ENCODE assay signal across 17 mouse cellular contexts in genomic region chr15:22152678-22153077, GRCm38 (mm10).
DNase-seq lines count a peak whose midpoint lies in the region; ATAC-seq and TF ChIP-seq lines count a peak whose summit lies in the region.
"Had no signal": no experiment of that assay in that cellular context is flagged by ENCODE, and none has a peak within 500 bp of the region (broad histone marks: within the 10 kb centered on the region; RNA-seq: fewer than 3 reads in every experiment).

No protein-coding gene starts in this region.

- no peaks in the 10 kb centered on the region for H3K36me3 ChIP-seq in midbrain, embryonic 11.5 days (ENCODE audit: control insufficient read depth, insufficient read depth, low read length)
- H3K36me3 ChIP-seq in midbrain, postnatal 0 days (ENCODE audit: insufficient read depth, low read length) = no peaks in the 10 kb centered on the region
- H3K36me3 ChIP-seq in forebrain, embryonic 11.5 days (ENCODE audit: control insufficient read depth, insufficient read depth, low read length) = no peaks in the 10 kb centered on the region
- H3K36me3 ChIP-seq in forebrain, embryonic 15.5 days = no peaks in the 10 kb centered on the region
- H3K36me3 ChIP-seq in midbrain, embryonic 15.5 days (replicated peaks) = no peaks in the 10 kb centered on the region
- H3K36me3 ChIP-seq: embryonic facial prominence, embryonic 13.5 days; heart, embryonic 12.5 days; hindbrain, embryonic 10.5 days had no signal

- no peak overlapping the region for H3K4me2 ChIP-seq in midbrain, embryonic 11.5 days
- no peak overlapping the region for H3K4me2 ChIP-seq in midbrain, postnatal 0 days (ENCODE audit: low read depth, low read length, poor library complexity, severe bottlenecking)
- H3K4me2 ChIP-seq in forebrain, embryonic 11.5 days (ENCODE audit: low read depth, low read length, severe bottlenecking) = no peak overlapping the region
- H3K4me2 ChIP-seq in forebrain, embryonic 15.5 days (replicated peaks) = no peak overlapping the region
- H3K4me2 ChIP-seq in midbrain, embryonic 15.5 days = no peak overlapping the region
- H3K4me2 ChIP-seq: embryonic facial prominence, embryonic 13.5 days; heart, embryonic 12.5 days; hindbrain, embryonic 14.5 days had no signal

- H3K4me1 ChIP-seq in midbrain, embryonic 11.5 days (ENCODE audit: control insufficient read depth, insufficient read depth, low read length) = no peaks in the 10 kb centered on the region
- no peaks in the 10 kb centered on the region for H3K4me1 ChIP-seq in midbrain, postnatal 0 days (ENCODE audit: insufficient read depth, low read length)
- H3K4me1 ChIP-seq in forebrain, embryonic 11.5 days (replicated peaks; ENCODE audit: control insufficient read depth, insufficient read depth, low read length) = no peaks in the 10 kb centered on the region
- peaks cover 6% of the 10 kb centered on the region; the same call in 1 of the 2 replicates for H3K4me1 ChIP-seq in forebrain, embryonic 15.5 days
- 0 out of 2 replicates have a peak, but pooled peaks cover 3% of the 10 kb centered on the region for H3K4me1 ChIP-seq in midbrain, embryonic 15.5 days
- H3K4me1 ChIP-seq: embryonic facial prominence, embryonic 13.5 days; heart, embryonic 12.5 days; hindbrain, embryonic 10.5 days had no signal

- TF ChIP-seq CTCF in midbrain, postnatal 0 days (IDR thresholded peaks at IDR 0.05) = no peak

- ATAC-seq in midbrain, embryonic 11.5 days (ENCODE audit: low FRiP score) = 0 out of 2 replicates have a peak, but pooled peaks have one; percentile 50
- no peak for ATAC-seq in midbrain, postnatal 0 days (ENCODE audit: low FRiP score)
- ATAC-seq in forebrain, embryonic 11.5 days (replicated peaks; ENCODE audit: low FRiP score) = peak; percentile 73
- ATAC-seq in forebrain, embryonic 15.5 days (replicated peaks) = peak; percentile 42
- ATAC-seq in midbrain, embryonic 15.5 days (replicated peaks) = peak; percentile 67

- H3K4me3 ChIP-seq in midbrain, embryonic 11.5 days (ENCODE audit: low read depth, low read length) = no peak overlapping the region
- no peak overlapping the region for H3K4me3 ChIP-seq in midbrain, postnatal 0 days (ENCODE audit: low read depth, low read length)
- no peak overlapping the region for H3K4me3 ChIP-seq in forebrain, embryonic 11.5 days (ENCODE audit: low read depth, low read length)
- H3K4me3 ChIP-seq in forebrain, embryonic 15.5 days = no peak overlapping the region
- H3K4me3 ChIP-seq in midbrain, embryonic 15.5 days = no peak overlapping the region
- H3K4me3 ChIP-seq: embryonic facial prominence, embryonic 13.5 days; heart, embryonic 12.5 days; hindbrain, embryonic 10.5 days had no signal

- WGBS in midbrain, embryonic 11.5 days = 71% methylated on average over 1 of the region's 1 CpGs
- WGBS in midbrain, postnatal 0 days = 36% methylated on average over 1 of the region's 1 CpGs
- 26% methylated on average over 1 of the region's 1 CpGs for WGBS in forebrain, embryonic 11.5 days
- 19% methylated on average over 1 of the region's 1 CpGs for WGBS in forebrain, embryonic 15.5 days
- 24% methylated on average over 1 of the region's 1 CpGs for WGBS in midbrain, embryonic 15.5 days

- H3K9me3 ChIP-seq in midbrain, embryonic 11.5 days (ENCODE audit: control insufficient read depth, low read length) = no peaks in the 10 kb centered on the region
- H3K9me3 ChIP-seq in midbrain, postnatal 0 days (ENCODE audit: low read length) = no peaks in the 10 kb centered on the region
- H3K9me3 ChIP-seq in forebrain, embryonic 11.5 days (ENCODE audit: control insufficient read depth, low read length) = no peaks in the 10 kb centered on the region
- H3K9me3 ChIP-seq in forebrain, embryonic 15.5 days = no peaks in the 10 kb centered on the region
- H3K9me3 ChIP-seq in midbrain, embryonic 15.5 days = no peaks in the 10 kb centered on the region
- H3K9me3 ChIP-seq: embryonic facial prominence, embryonic 13.5 days; heart, embryonic 12.5 days; hindbrain, embryonic 10.5 days had no signal

- no peaks in the 10 kb centered on the region for H3K27me3 ChIP-seq in midbrain, embryonic 11.5 days (ENCODE audit: control insufficient read depth, insufficient read depth, low read length)
- H3K27me3 ChIP-seq in midbrain, postnatal 0 days (ENCODE audit: insufficient read depth, low read length) = no peaks in the 10 kb centered on the region
- H3K27me3 ChIP-seq in forebrain, embryonic 11.5 days (ENCODE audit: control insufficient read depth, insufficient read depth, low read length) = no peaks in the 10 kb centered on the region
- no peaks in the 10 kb centered on the region for H3K27me3 ChIP-seq in forebrain, embryonic 15.5 days
- no peaks in the 10 kb centered on the region for H3K27me3 ChIP-seq in midbrain, embryonic 15.5 days (replicated peaks)
- H3K27me3 ChIP-seq: embryonic facial prominence, embryonic 13.5 days; heart, embryonic 12.5 days had no signal

- H3K27ac ChIP-seq in midbrain, embryonic 11.5 days (ENCODE audit: low read depth, low read length) = no peak overlapping the region
- H3K27ac ChIP-seq in midbrain, postnatal 0 days (ENCODE audit: low read depth, low read length) = no peak overlapping the region
- no peak overlapping the region for H3K27ac ChIP-seq in forebrain, embryonic 11.5 days (ENCODE audit: low read depth, low read length)
- no peak overlapping the region for H3K27ac ChIP-seq in forebrain, embryonic 15.5 days (replicated peaks)
- no peak overlapping the region for H3K27ac ChIP-seq in midbrain, embryonic 15.5 days
- H3K27ac ChIP-seq: embryonic facial prominence, embryonic 13.5 days; hindbrain, embryonic 10.5 days; hindbrain, embryonic 14.5 days had no signal

- DNase-seq in midbrain, embryonic 11.5 days (ENCODE audit: low spot score, missing footprints) = no peak
- DNase-seq in midbrain, postnatal 0 days (ENCODE audit: low spot score) = no peak
- DNase-seq in forebrain, embryonic 11.5 days (ENCODE audit: low spot score) = peak; percentile 51
- no peak for DNase-seq in left cerebral cortex, adult 18-20 months (ENCODE audit: low spot score in 2 of 2)
- DNase-seq in embryo, embryonic 11 days = no peak
- DNase-seq in urinary bladder, postnatal 25 days (ENCODE audit: low spot score) = no peak
- DNase-seq: adrenal gland, postnatal 10 days; cerebellum, adult 11-12 months; cerebellum, adult 9-10 months; cerebellum, postnatal 25 days; gastrocnemius, postnatal 14 days had no signal

- H3K9ac ChIP-seq in midbrain, embryonic 11.5 days (ENCODE audit: low read length) = no peak overlapping the region
- no peak overlapping the region for H3K9ac ChIP-seq in midbrain, postnatal 0 days (replicated peaks; ENCODE audit: low read length, poor library complexity, severe bottlenecking)
- H3K9ac ChIP-seq in forebrain, embryonic 11.5 days (ENCODE audit: low read length) = no peak overlapping the region
- H3K9ac ChIP-seq in forebrain, embryonic 15.5 days (replicated peaks) = no peak overlapping the region
- H3K9ac ChIP-seq in midbrain, embryonic 15.5 days = no peak overlapping the region
- H3K9ac ChIP-seq: embryonic facial prominence, embryonic 13.5 days; heart, embryonic 12.5 days; hindbrain, embryonic 14.5 days had no signal
